In genomic region chr4:153806180-153806692, GRCm38 (mm10) we compare ENCODE assay signal across 9 mouse cellular contexts.
DNase-seq lines count a peak whose midpoint lies in the region; ATAC-seq and TF ChIP-seq lines count a peak whose summit lies in the region.
"Had no signal": no experiment of that assay in that cellular context is flagged by ENCODE, and none has a peak within 500 bp of the region (broad histone marks: within the 10 kb centered on the region; RNA-seq: fewer than 3 reads in every experiment).

No protein-coding gene starts in this region.

- no peak overlapping the region for H3K4me3 ChIP-seq in kidney, postnatal 0 days (replicated peaks; ENCODE audit: low read depth, low read length)
- H3K4me3 ChIP-seq in hindbrain, embryonic 12.5 days, result no peak overlapping the region
- no peak overlapping the region for H3K4me3 ChIP-seq in neural tube, embryonic 14.5 days (ENCODE audit: low read depth, low read length)
- H3K4me3 ChIP-seq: limb, embryonic 12.5 days had no signal

- no peaks in the 10 kb centered on the region for H3K27me3 ChIP-seq in kidney, postnatal 0 days (ENCODE audit: insufficient read depth, low read length)
- H3K27me3 ChIP-seq in hindbrain, embryonic 12.5 days, result peaks cover 3% of the 10 kb centered on the region
- H3K27me3 ChIP-seq in neural tube, embryonic 14.5 days (ENCODE audit: control insufficient read depth, insufficient read depth, low read length), result no peaks in the 10 kb centered on the region

- H3K4me2 ChIP-seq in kidney, postnatal 0 days (ENCODE audit: low read length), result no peak overlapping the region
- peak overlapping the region; percentile 37 for H3K4me2 ChIP-seq in hindbrain, embryonic 12.5 days (replicated peaks)
- H3K4me2 ChIP-seq in neural tube, embryonic 14.5 days (ENCODE audit: low read depth, low read length), result peak overlapping the region; percentile 29
- H3K4me2 ChIP-seq: limb, embryonic 12.5 days had no signal

- H3K27ac ChIP-seq in kidney, postnatal 0 days, result no peak overlapping the region
- peak overlapping the region; percentile 78 for H3K27ac ChIP-seq in hindbrain, embryonic 12.5 days
- peak overlapping the region; percentile 78 for H3K27ac ChIP-seq in neural tube, embryonic 14.5 days (ENCODE audit: low read depth, low read length)
- H3K27ac ChIP-seq: limb, embryonic 12.5 days had no signal

- DNase-seq in kidney, postnatal 0 days (ENCODE audit: low spot score), result peak; percentile 10
- DNase-seq in kidney, adult 11 months, result no peak
- DNase-seq in embryo, embryonic 11 days, result peak; percentile 47
- no peak for DNase-seq in spleen, postnatal 14 days (ENCODE audit: low spot score in 2 of 2)
- no peak for DNase-seq in heart, postnatal 4 days
- DNase-seq in spleen, postnatal 10 days (ENCODE audit: low spot score in 2 of 2), result no peak

- WGBS in kidney, postnatal 0 days, result 4% methylated on average over 10 of the region's 10 CpGs
- 5% methylated on average over 10 of the region's 10 CpGs for WGBS in hindbrain, embryonic 12.5 days
- 3% methylated on average over 10 of the region's 10 CpGs for WGBS in neural tube, embryonic 14.5 days

- no peak for ATAC-seq in kidney, postnatal 0 days (replicated peaks; ENCODE audit: low FRiP score, low read depth)
- peak; percentile 76 for ATAC-seq in hindbrain, embryonic 12.5 days (ENCODE audit: low FRiP score)
- peak; percentile 65; the same call in 1 of the 2 replicates for ATAC-seq in neural tube, embryonic 14.5 days (ENCODE audit: low read depth)

- TF ChIP-seq CTCF in kidney, postnatal 0 days (IDR thresholded peaks at IDR 0.05; ENCODE audit: low read depth), result no peak

- H3K4me1 ChIP-seq in kidney, postnatal 0 days (replicated peaks; ENCODE audit: insufficient read depth, low read length), result 0 out of 2 replicates have a peak, but pooled peaks cover 3% of the 10 kb centered on the region
- H3K4me1 ChIP-seq in hindbrain, embryonic 12.5 days, result peaks cover 35% of the 10 kb centered on the region
- peaks cover 6% of the 10 kb centered on the region; the same call in 1 of the 2 replicates for H3K4me1 ChIP-seq in neural tube, embryonic 14.5 days (ENCODE audit: control insufficient read depth, insufficient read depth, low read length)

- no peak overlapping the region for H3K9ac ChIP-seq in kidney, postnatal 0 days (ENCODE audit: low read depth, low read length)
- peak overlapping the region; percentile 43 for H3K9ac ChIP-seq in hindbrain, embryonic 12.5 days
- peak overlapping the region; percentile 29 for H3K9ac ChIP-seq in neural tube, embryonic 14.5 days (replicated peaks; ENCODE audit: low read depth, low read length)
- H3K9ac ChIP-seq: limb, embryonic 12.5 days had no signal

- H3K36me3 ChIP-seq in kidney, postnatal 0 days (ENCODE audit: insufficient read depth, low read length), result no peaks in the 10 kb centered on the region
- H3K36me3 ChIP-seq in hindbrain, embryonic 12.5 days, result no peaks in the 10 kb centered on the region
- no peaks in the 10 kb centered on the region for H3K36me3 ChIP-seq in neural tube, embryonic 14.5 days (ENCODE audit: control insufficient read depth, insufficient read depth, low read length)
- H3K36me3 ChIP-seq: limb, embryonic 12.5 days had no signal

- no peaks in the 10 kb centered on the region for H3K9me3 ChIP-seq in kidney, postnatal 0 days (replicated peaks; ENCODE audit: low read length)
- H3K9me3 ChIP-seq in hindbrain, embryonic 12.5 days (replicated peaks), result no peaks in the 10 kb centered on the region
- H3K9me3 ChIP-seq in neural tube, embryonic 14.5 days (ENCODE audit: control insufficient read depth, low read length), result no peaks in the 10 kb centered on the region
- H3K9me3 ChIP-seq: limb, embryonic 12.5 days had no signal

Comparison
In these comparisons a context has a peak if more than half of its experiments do, and no peak if none do; other contexts are left out.
1. DNase-seq: peak in kidney, postnatal 0 days (single experiment) and embryo, embryonic 11 days (single experiment); none in kidney, adult 11 months (single experiment), spleen, postnatal 14 days (0 of 2), heart, postnatal 4 days (single experiment) and spleen, postnatal 10 days (0 of 2).